Mouse (Mus musculus) midbrain, embryonic 16.5 days (tissue): ENCODE results near the gene Ankrd16. TPM values are rescaled to one million over a fixed set of nuclear protein-coding genes. Genes with fewer than 3 reads are reported as not detected.

Experiments
- ATAC-seq: fragments of 200-750 bp; cut with Nextera tagmentation; 2 replicates; pipeline ENCODE4 v1.8.0; 2017; ENCODE audit warnings: moderate TSS enrichment
- H3K27ac ChIP-seq: fragments of 300-500 bp; sonication (generic); 2 replicates; pipeline ENCODE4 v1.5.1; 2014; ENCODE audit warnings: mild to moderate bottlenecking, low read length, mixed read lengths
- H3K27me3 ChIP-seq: fragments of 300-500 bp; sonication (generic); 2 replicates; pipeline ENCODE4 v1.6.1; 2014; ENCODE audit warnings: low read depth, low read length, mixed read lengths; ENCODE audit not compliant: control insufficient read depth, insufficient read depth
- H3K36me3 ChIP-seq: fragments of 300-500 bp; sonication (generic); 2 replicates; pipeline ENCODE4 v1.6.1; 2014; ENCODE audit warnings: mild to moderate bottlenecking, low read length, moderate library complexity, mixed read lengths; ENCODE audit not compliant: control insufficient read depth, insufficient read depth
- H3K4me1 ChIP-seq: fragments of 300-500 bp; sonication (generic); 2 replicates; pipeline ENCODE4 v1.6.1; 2014; ENCODE audit warnings: mild to moderate bottlenecking, low read length, mixed read lengths; ENCODE audit not compliant: control insufficient read depth, insufficient read depth
- H3K4me2 ChIP-seq: fragments of 300-500 bp; sonication (generic); 2 replicates; pipeline ENCODE4 v1.6.1; 2014; ENCODE audit warnings: mild to moderate bottlenecking, low read length, mixed read lengths
- H3K4me3 ChIP-seq: fragments of 300-500 bp; sonication (generic); 2 replicates; pipeline ENCODE4 v1.5.1; 2014; ENCODE audit warnings: low read depth, mild to moderate bottlenecking, low read length, moderate library complexity, mixed read lengths
- H3K9ac ChIP-seq: fragments of 300-500 bp; sonication (generic); 2 replicates; pipeline ENCODE4 v1.6.1; 2014; ENCODE audit warnings: low read depth, low read length, mixed read lengths
- H3K9me3 ChIP-seq: fragments of 300-500 bp; sonication (generic); replicated peaks from 2 replicates; pipeline ENCODE4 v1.6.1; 2014; ENCODE audit warnings: mild to moderate bottlenecking, low read length, mixed read lengths; ENCODE audit not compliant: control insufficient read depth, poor library complexity, severe bottlenecking
- WGBS: fragments of 180-500 bp; shearing (Covaris S2); extraction: QIAGEN DNeasy Blood & Tissue Kit; methylation state at CpG from one replicate; pipeline ENCODE4 v1.1.7; 2014; 5-methylcytosine and 5-hydroxymethylcytosine counted together
- polyA plus RNA-seq: library from polyadenylated mRNA; unstranded; fragments of >200 nt; fragmentation: Nextera tagmentation; extraction: Ambion mirVana; gene quantifications from 2 replicates; pipeline ENCODE4 v1.2.1, GENCODE M21; 2015

Gene Ankrd16
- polyA plus RNA-seq, 1 experiment from 2014 or later = 47.8 TPM

DNA sequence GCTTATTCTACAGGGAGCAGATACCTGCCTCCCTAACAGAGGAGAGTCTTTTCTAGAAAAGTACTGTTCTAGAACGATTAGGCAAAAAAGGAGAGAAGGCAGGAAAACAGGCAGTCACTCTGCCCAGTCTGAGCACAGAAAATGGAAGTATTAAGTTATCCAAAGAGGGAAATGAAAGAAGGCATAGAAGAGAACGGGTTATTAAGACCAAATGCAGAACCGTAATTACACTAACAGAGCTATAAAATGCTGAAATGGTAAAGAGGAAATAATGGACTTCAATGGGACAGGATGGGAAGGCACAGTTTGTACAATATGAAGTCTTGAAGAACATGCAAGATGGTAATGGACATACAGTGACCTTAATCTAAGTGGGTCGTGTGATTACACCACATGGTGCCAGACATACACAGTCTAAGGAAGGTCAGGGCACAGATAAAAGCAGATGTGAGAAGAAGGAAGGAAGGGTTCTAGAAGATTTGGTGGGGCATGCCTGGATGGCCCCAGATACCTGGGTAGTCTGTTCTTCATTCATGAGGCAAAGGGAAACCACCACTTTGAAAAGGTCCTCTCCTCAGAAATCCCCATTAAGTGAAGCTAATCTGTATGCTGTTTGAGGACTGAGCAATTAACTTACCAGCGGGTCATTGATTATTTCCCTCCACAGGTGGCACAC lies 11.1 kb upstream of the Ankrd16 start:
- Histone ChIP-seq H3K27ac (no peak overlapping the region), H3K27me3 (no peaks in the 10 kb centered on the region), H3K4me2 (no peak overlapping the region), H3K4me1 (no peaks in the 10 kb centered on the region), H3K4me3 (no peak overlapping the region), H3K9me3 (no peaks in the 10 kb centered on the region), H3K9ac (no peak overlapping the region), H3K36me3 (peaks cover 44% of the 10 kb centered on the region)
- 79% methylated on average over 5 of the region's 5 CpGs for WGBS
- no peak for ATAC-seq

DNA sequence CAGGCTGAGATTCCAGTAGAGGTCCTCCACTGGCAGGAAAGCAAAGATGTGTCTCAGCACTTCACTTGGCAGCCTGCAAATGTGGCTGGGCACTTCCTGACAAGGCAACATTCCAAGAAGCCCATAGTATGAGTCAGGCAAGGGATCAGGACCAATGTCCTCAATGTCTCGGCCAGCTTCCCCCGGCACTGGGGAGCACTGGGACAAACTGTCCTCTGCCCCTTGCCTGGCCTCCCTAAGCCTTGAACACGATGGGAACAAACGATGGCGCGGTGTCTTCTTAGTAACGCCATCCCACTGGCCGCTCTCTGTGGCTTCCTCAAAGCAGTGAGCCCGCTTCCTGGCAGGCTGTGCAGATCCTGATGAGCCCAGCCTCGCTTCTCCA lies 10.5 kb upstream of the Ankrd16 start:
- Histone ChIP-seq H3K4me1 (no peaks in the 10 kb centered on the region), H3K9me3 (no peaks in the 10 kb centered on the region), H3K4me2 (no peak overlapping the region), H3K27me3 (no peaks in the 10 kb centered on the region), H3K9ac (no peak overlapping the region), H3K27ac (no peak overlapping the region), H3K36me3 (peaks cover 43% of the 10 kb centered on the region), H3K4me3 (no peak overlapping the region)
- 79% methylated on average over 10 of the region's 10 CpGs for WGBS
- ATAC-seq = no peak

DNA sequence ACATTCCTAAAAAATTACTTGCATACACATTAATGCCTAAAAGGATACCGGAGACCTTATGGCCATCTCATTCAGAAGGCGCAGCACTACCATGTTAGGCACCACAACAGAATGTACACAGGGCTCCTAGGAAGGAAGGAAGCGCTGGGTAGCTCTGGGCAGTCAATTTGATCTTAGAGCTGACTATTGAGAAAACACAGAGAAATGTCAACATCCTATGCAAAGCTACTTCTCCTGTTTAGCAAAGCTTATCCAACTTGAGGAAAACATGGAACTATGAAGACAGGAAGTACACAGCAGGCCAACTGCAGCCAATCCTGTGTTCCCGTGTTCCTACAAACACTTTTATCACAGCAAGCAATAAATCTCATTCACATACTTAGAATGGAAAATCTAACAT lies 6.0 kb upstream of the Ankrd16 start:
- Histone ChIP-seq H3K27me3 (no peaks in the 10 kb centered on the region), H3K36me3 (peaks cover 14% of the 10 kb centered on the region), H3K4me2 (no peak overlapping the region), H3K27ac (no peak overlapping the region), H3K4me3 (no peak overlapping the region), H3K9me3 (no peaks in the 10 kb centered on the region), H3K4me1 (peaks cover 24% of the 10 kb centered on the region), H3K9ac (no peak overlapping the region)
- WGBS = 94% methylated on average over 4 of the region's 4 CpGs
- ATAC-seq = no peak

DNA sequence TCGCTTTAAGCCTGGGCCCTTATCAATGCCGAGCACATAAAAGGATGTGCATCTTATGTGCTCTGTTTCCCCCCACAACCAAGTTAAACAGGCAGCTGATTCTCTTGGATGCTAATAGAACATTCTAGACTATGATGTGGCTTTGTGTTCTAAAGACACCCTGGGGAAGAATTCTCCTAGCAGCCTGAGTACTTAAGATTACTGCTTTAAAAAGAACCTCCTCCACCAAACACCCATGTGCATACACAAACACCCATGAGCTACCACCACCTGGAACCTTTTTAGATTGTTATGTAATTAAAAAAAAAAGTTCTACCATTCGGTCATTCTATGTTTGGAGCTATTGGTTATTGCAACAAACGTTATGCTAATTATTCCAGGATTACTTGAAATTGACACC lies 5.3 kb upstream of the Ankrd16 start:
- ATAC-seq = no peak
- Histone ChIP-seq H3K9ac (no peak overlapping the region), H3K9me3 (no peaks in the 10 kb centered on the region), H3K27me3 (no peaks in the 10 kb centered on the region), H3K27ac (no peak overlapping the region), H3K4me2 (no peak overlapping the region), H3K4me3 (no peak overlapping the region), H3K4me1 (peaks cover 24% of the 10 kb centered on the region), H3K36me3 (peaks cover 7% of the 10 kb centered on the region; the same call in 1 of the 2 replicates)
- WGBS = 84% methylated on average over 4 of the region's 4 CpGs

DNA sequence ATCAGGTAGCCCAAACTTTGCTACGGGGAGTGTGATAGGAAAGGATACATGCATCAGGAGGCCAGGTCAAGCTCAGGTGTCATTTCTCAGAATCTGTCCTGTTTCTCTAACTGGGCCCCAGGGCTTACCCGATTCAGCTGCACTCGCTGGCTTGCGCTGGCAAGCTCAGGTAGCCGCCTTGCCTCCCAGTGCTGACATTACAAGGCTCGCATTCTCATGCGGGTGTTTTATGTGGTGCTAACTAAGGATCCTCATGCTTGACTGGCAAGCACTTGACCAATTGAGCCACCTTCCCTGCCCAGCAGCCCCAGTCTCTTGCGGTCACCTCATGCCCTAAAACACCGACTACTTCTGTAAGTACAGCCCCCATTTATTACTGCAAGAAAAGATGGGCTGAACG lies 3.2 kb upstream of the Ankrd16 start:
- H3K4me1 ChIP-seq = peaks cover 29% of the 10 kb centered on the region
- no peak for ATAC-seq
- no peak overlapping the region for H3K9ac ChIP-seq
- H3K9me3 ChIP-seq = no peaks in the 10 kb centered on the region
- WGBS = 90% methylated on average over 10 of the region's 10 CpGs
- H3K27me3 ChIP-seq = no peaks in the 10 kb centered on the region
- H3K27ac ChIP-seq = no peak overlapping the region
- H3K4me3 ChIP-seq = no peak overlapping the region
- no peak overlapping the region for H3K4me2 ChIP-seq
- peaks cover under 1% of the 10 kb centered on the region; the same call in 1 of the 2 replicates for H3K36me3 ChIP-seq

DNA sequence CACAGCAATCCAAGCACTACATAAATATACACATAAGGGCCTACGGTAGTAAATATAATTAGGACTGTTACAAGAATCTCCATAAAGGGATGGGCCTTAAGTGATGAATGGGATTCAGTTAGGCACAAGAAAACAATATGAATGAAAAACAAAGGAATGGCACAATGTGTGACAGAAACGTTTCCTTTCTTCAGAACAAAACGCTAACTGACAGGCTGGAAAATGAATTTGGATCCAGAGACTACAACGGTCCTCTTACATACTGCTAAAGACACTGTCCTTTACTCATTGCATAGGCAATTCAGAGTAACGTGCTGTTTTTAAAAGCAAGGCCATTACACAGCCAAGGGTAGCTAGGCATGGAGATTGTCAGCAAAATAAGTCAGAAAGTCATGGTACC lies 2.6 kb upstream of the Ankrd16 start:
- ATAC-seq = no peak
- Histone ChIP-seq H3K9ac (no peak overlapping the region), H3K27me3 (no peaks in the 10 kb centered on the region), H3K27ac (no peak overlapping the region), H3K4me2 (no peak overlapping the region), H3K4me1 (peaks cover 36% of the 10 kb centered on the region), H3K36me3 (no peaks in the 10 kb centered on the region), H3K9me3 (no peaks in the 10 kb centered on the region), H3K4me3 (no peak overlapping the region)
- 61% methylated on average over 5 of the region's 5 CpGs for WGBS

- WGBS = 56% methylated on average over 8 of the region's 8 CpGs
- no peak for ATAC-seq
Observed at GRCm38 (mm10) chr2:11776415-11776814, 1.3 kb upstream of the Ankrd16 start.

DNA sequence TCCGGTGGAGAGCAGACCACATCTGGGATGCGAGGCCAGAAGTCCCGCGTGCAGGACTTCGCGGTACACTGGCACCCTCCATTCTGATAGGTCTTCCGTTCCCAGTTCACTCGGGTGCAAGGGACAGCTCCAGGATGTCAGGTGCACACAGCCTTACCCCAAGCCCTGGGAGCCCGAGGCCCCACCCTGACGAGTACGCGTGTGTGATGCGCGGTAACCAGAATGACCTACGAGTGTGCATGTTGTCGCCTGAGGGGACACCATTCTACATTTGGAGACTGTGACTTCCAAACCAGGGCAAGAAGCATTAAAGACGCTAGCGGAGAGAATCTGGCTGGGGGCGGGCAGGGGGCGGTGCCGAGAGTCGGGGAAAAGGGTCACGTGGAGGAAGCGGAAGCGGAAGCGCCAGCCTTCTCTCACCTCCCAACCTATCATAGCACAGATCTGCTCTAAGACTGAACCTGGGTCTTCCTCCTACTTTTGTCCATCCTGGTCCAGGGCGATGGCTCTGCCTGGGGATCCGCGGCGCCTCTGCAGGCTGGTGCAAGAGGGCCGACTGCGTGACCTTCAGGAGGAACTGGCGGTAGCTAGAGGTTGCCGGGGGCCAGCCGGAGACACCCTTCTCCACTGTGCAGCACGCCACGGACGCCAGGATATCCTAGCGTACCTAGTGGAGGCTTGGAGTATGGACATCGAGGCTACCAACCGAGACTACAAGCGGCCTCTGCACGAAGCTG lies 579 bp downstream of the Ankrd16 start:
- ATAC-seq = peak; percentile 92
- Histone ChIP-seq H3K4me2 (peak overlapping the region; percentile 84), H3K27ac (peak overlapping the region; percentile 97), H3K4me3 (peak overlapping the region; percentile 92), H3K4me1 (peaks cover 37% of the 10 kb centered on the region), H3K36me3 (peaks cover 20% of the 10 kb centered on the region), H3K9me3 (no peaks in the 10 kb centered on the region), H3K9ac (peak overlapping the region; percentile 80), H3K27me3 (no peaks in the 10 kb centered on the region)
- under 1% methylated on average over 43 of the region's 43 CpGs for WGBS

More at GRCm38 (mm10) chr2:11776415-11776814, 1.3 kb upstream of the Ankrd16 start:
- H3K27ac ChIP-seq = peak overlapping the region; percentile 90; the same call in 1 of the 2 replicates
- no peaks in the 10 kb centered on the region for H3K9me3 ChIP-seq
- H3K4me2 ChIP-seq = peak overlapping the region; percentile 87
- H3K36me3 ChIP-seq = peaks cover 3% of the 10 kb centered on the region
- no peaks in the 10 kb centered on the region for H3K27me3 ChIP-seq
- peaks cover 37% of the 10 kb centered on the region for H3K4me1 ChIP-seq
- H3K4me3 ChIP-seq = peak overlapping the region; percentile 92
- H3K9ac ChIP-seq = peak overlapping the region; percentile 89

- Histone ChIP-seq H3K9me3 (no peaks in the 10 kb centered on the region), H3K27ac (no peak overlapping the region), H3K9ac (no peak overlapping the region), H3K4me2 (no peak overlapping the region), H3K4me3 (no peak overlapping the region), H3K4me1 (peaks cover 11% of the 10 kb centered on the region), H3K27me3 (no peaks in the 10 kb centered on the region), H3K36me3 (peaks cover 51% of the 10 kb centered on the region)
- no peak for ATAC-seq
- 97% methylated on average over 6 of the region's 6 CpGs for WGBS
Observed at GRCm38 (mm10) chr2:11784159-11784558, 6.5 kb downstream of the Ankrd16 start.
